Mouse (Mus musculus): ENCODE data around the gene Crabp2. TPM values are rescaled to one million over a fixed set of nuclear protein-coding genes. Genes with fewer than 3 reads are reported as not detected.
A peak's percentile ranks its signal among the peaks of the same experiment; 100 is the strongest.

Crabp2 gene
- polyA plus RNA-seq, 1 experiment from 2014 or later = 45.5 TPM

- Histone ChIP-seq H3K4me2 (ENCODE audit: low read depth, low read length) (0 out of 2 replicates have a peak overlapping the region, but pooled peaks have one; percentile 6), H3K9ac (replicated peaks; ENCODE audit: low read depth, low read length) (no peak overlapping the region), H3K27me3 (ENCODE audit: control insufficient read depth, insufficient read depth, low read length) (peaks cover 48% of the 10 kb centered on the region), H3K9me3 (ENCODE audit: control insufficient read depth, low read length) (no peaks in the 10 kb centered on the region), H3K4me1 (ENCODE audit: control insufficient read depth, insufficient read depth, low read length) (peaks cover 16% of the 10 kb centered on the region), H3K27ac (ENCODE audit: low read depth, low read length) (no peak overlapping the region), H3K36me3 (ENCODE audit: control insufficient read depth, insufficient read depth, low read length) (no peaks in the 10 kb centered on the region), H3K4me3 (ENCODE audit: low read depth, low read length) (no peak overlapping the region)
- WGBS = 4% methylated on average over 17 of the region's 17 CpGs
- ATAC-seq (ENCODE audit: low read depth) = peak; percentile 39; the same call in 1 of the 2 replicates
Observed at GRCm38 (mm10) chr3:88002291-88002976, 54.0 kb downstream of the Crabp2 start.

Other genes with a start within 250 kb of the Crabp2 start
- gene Lrrc71, start 200.0 kb upstream of the Crabp2 start, polyA plus RNA-seq (2014; fragmentation: Nextera tagmentation; extraction: Ambion mirVana) = 0.52 and 0.77 TPM in 2 replicates
- gene Ntrk1, start 153.5 kb upstream of the Crabp2 start, polyA plus RNA-seq (2014; fragmentation: Nextera tagmentation; extraction: Ambion mirVana) = 0.80 and 103 TPM in 2 replicates
- 0.27 and 3.1 TPM in 2 replicates for gene Insrr, start 151.7 kb upstream of the Crabp2 start, polyA plus RNA-seq (2014; fragmentation: Nextera tagmentation; extraction: Ambion mirVana)
- 3.6 and 9.1 TPM in 2 replicates for gene Pear1, start 124.4 kb upstream of the Crabp2 start, polyA plus RNA-seq (2014; fragmentation: Nextera tagmentation; extraction: Ambion mirVana)
- gene Sh2d2a, start 101.9 kb upstream of the Crabp2 start, polyA plus RNA-seq (2014; fragmentation: Nextera tagmentation; extraction: Ambion mirVana) = not detected in 2 replicates
- gene Prcc, start 63.1 kb upstream of the Crabp2 start, polyA plus RNA-seq (2014; fragmentation: Nextera tagmentation; extraction: Ambion mirVana) = 16.0 and 16.9 TPM in 2 replicates
- 128 and 151 TPM in 2 replicates for gene Hdgf, start 42.3 kb upstream of the Crabp2 start, polyA plus RNA-seq (2014; fragmentation: Nextera tagmentation; extraction: Ambion mirVana)
- gene Mrpl24, start 29.2 kb upstream of the Crabp2 start, polyA plus RNA-seq (2014; fragmentation: Nextera tagmentation; extraction: Ambion mirVana) = 53.5 and 58.9 TPM in 2 replicates
- 16.1 and 23.1 TPM in 2 replicates for gene Isg20l2, start 18.4 kb upstream of the Crabp2 start, polyA plus RNA-seq (2014; fragmentation: Nextera tagmentation; extraction: Ambion mirVana)
- 19.7 and 20.6 TPM in 2 replicates for gene Rrnad1, start 17.9 kb upstream of the Crabp2 start, polyA plus RNA-seq (2014; fragmentation: Nextera tagmentation; extraction: Ambion mirVana)
- 11.1 and 16.7 TPM in 2 replicates for gene Nes, start 22.4 kb downstream of the Crabp2 start, polyA plus RNA-seq (2014; fragmentation: Nextera tagmentation; extraction: Ambion mirVana)
- gene Bcan, start 51.6 kb downstream of the Crabp2 start, polyA plus RNA-seq (2014; fragmentation: Nextera tagmentation; extraction: Ambion mirVana) = 79.5 and 107 TPM in 2 replicates
- gene Hapln2, start 78.9 kb downstream of the Crabp2 start, polyA plus RNA-seq (2014; fragmentation: Nextera tagmentation; extraction: Ambion mirVana) = 0.39 and 0.76 TPM in 2 replicates
- 31.2 and 36.5 TPM in 2 replicates for gene Gpatch4, start 94.4 kb downstream of the Crabp2 start, polyA plus RNA-seq (2014; fragmentation: Nextera tagmentation; extraction: Ambion mirVana)
- 157 and 167 TPM in 2 replicates for gene Naxe, start 109.8 kb downstream of the Crabp2 start, polyA plus RNA-seq (2014; fragmentation: Nextera tagmentation; extraction: Ambion mirVana)
- gene Ttc24, start 129.6 kb downstream of the Crabp2 start, polyA plus RNA-seq (2014; fragmentation: Nextera tagmentation; extraction: Ambion mirVana) = not detected in 2 replicates
- gene Iqgap3, start 133.3 kb downstream of the Crabp2 start, polyA plus RNA-seq (2014; fragmentation: Nextera tagmentation; extraction: Ambion mirVana) = 1.2 and 2.5 TPM in 2 replicates
- gene Mef2d, start 193.7 kb downstream of the Crabp2 start, polyA plus RNA-seq (2014; fragmentation: Nextera tagmentation; extraction: Ambion mirVana) = 19.6 and 20.4 TPM in 2 replicates

Measured in neural tube, embryonic 14.5 days (tissue).